Mouse (Mus musculus) heart, adult 2 months (tissue): ENCODE measurements at regions not wholly inside any gene's neighbourhood (a gene's known extent, or its start where the extent isn't known, plus 50 kb on each side); places are given as distances from the start of the nearest gene placed in this dataset.

ENCODE experiments used
- CTCF ChIP-seq: fragments of 200-600 bp; IDR thresholded peaks from 2 replicates; pipeline ENCODE4 v1.8.1; 2022; ENCODE audit warnings: antibody characterized with exemption, mild to moderate bottlenecking, moderate library complexity
- POLR2A ChIP-seq: fragments of 200-500 bp; IDR thresholded peaks from 2 replicates; pipeline ENCODE4 v1.6.1; 2011; ENCODE audit warnings: mild to moderate bottlenecking, low read depth, low read length, control low read depth; ENCODE audit not compliant: insufficient read depth

DNA sequence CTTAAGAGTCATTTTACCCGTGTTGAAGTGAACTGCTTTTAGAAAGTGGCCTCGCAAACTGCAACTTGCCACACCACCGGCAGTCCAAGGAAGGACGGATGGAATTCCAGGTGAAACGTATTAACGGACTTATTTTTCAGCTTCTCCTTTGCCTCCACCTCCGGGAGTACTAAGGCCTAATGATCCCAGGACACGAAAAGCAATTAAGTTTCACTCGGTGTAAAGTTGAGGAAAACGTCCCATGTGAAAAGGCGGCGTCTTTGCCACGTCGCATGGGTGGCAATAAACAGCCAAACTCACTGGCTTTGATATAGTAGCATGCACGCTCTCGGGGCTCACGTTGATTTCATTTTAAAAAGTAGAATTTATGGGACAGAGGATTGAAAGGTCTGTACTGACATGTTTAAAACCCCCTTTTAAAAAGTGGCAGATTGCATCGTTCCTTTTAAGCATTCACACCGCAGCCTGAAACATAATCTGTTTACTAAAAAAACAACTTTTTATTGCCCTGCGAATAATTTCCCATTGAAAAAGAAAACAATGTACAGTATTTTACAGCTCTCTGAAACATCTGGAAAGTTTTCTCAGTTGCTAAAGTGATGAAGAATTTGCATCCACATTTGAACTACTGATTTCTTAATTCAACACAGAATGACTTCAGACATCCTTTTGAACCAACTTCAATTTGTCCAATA is 385.4 kb upstream of the Npvf start:
- TF ChIP-seq POLR2A (no peak), CTCF (no peak)
